In genomic region chr15:89214953-89215352, GRCm38 (mm10) we compare ENCODE assay signal across 19 mouse cellular contexts. TPM values are rescaled to one million over a fixed set of nuclear protein-coding genes. Genes with fewer than 3 reads are reported as not detected.
DNase-seq lines count a peak whose midpoint lies in the region; ATAC-seq and TF ChIP-seq lines count a peak whose summit lies in the region.
"Had no signal": no experiment of that assay in that cellular context is flagged by ENCODE, and none has a peak within 500 bp of the region (broad histone marks: within the 10 kb centered on the region; RNA-seq: fewer than 3 reads in every experiment).

No protein-coding gene starts in this region.

- H3K4me2 ChIP-seq in heart, embryonic 13.5 days: no peak overlapping the region
- H3K4me2 ChIP-seq in liver, embryonic 16.5 days (ENCODE audit: low read depth, low read length): peak overlapping the region; percentile 71
- H3K4me2 ChIP-seq in lung, postnatal 0 days (replicated peaks; ENCODE audit: low read depth, low read length): no peak overlapping the region
- H3K4me2 ChIP-seq: forebrain, embryonic 12.5 days; intestine, embryonic 15.5 days; kidney, embryonic 15.5 days; limb, embryonic 13.5 days had no signal

- no peaks in the 10 kb centered on the region for H3K27me3 ChIP-seq in heart, embryonic 13.5 days (replicated peaks)
- H3K27me3 ChIP-seq in liver, embryonic 16.5 days (ENCODE audit: control insufficient read depth, insufficient read depth, low read depth, low read length): no peaks in the 10 kb centered on the region
- no peaks in the 10 kb centered on the region for H3K27me3 ChIP-seq in lung, postnatal 0 days (replicated peaks; ENCODE audit: insufficient read depth, low read length)
- H3K27me3 ChIP-seq: forebrain, embryonic 12.5 days; hindbrain, embryonic 15.5 days; intestine, embryonic 15.5 days; kidney, embryonic 15.5 days; limb, embryonic 13.5 days; midbrain, embryonic 12.5 days; neural tube, embryonic 12.5 days had no signal

- 89% methylated on average over 3 of the region's 3 CpGs for WGBS in heart, embryonic 13.5 days
- WGBS in liver, embryonic 16.5 days (ENCODE audit: insufficient replicate concordance): 80% methylated on average over 3 of the region's 3 CpGs
- WGBS in lung, postnatal 0 days: 94% methylated on average over 3 of the region's 3 CpGs

- intact Hi-C loops in heart, postnatal 10 days (cut with DNase I): loop anchor here (5.0 kb wide), 1 partner anchor 138 kb away; the partner anchor contains the start of gene Trabd

- H3K9ac ChIP-seq in heart, embryonic 13.5 days: no peak overlapping the region
- H3K9ac ChIP-seq in liver, embryonic 16.5 days (ENCODE audit: low read depth, low read length): no peak overlapping the region
- H3K9ac ChIP-seq in lung, postnatal 0 days (replicated peaks; ENCODE audit: low read depth): no peak overlapping the region
- H3K9ac ChIP-seq: forebrain, embryonic 12.5 days; hindbrain, embryonic 15.5 days; intestine, embryonic 15.5 days; kidney, embryonic 15.5 days; limb, embryonic 13.5 days; midbrain, embryonic 12.5 days; neural tube, embryonic 12.5 days had no signal

- TF ChIP-seq EP300 in lung, postnatal 0 days (IDR thresholded peaks at IDR 0.05): no peak

- H3K4me1 ChIP-seq in heart, embryonic 13.5 days: peaks cover 44% of the 10 kb centered on the region
- peaks cover 42% of the 10 kb centered on the region for H3K4me1 ChIP-seq in liver, embryonic 16.5 days (ENCODE audit: control insufficient read depth, low read depth, low read length)
- peaks cover 4% of the 10 kb centered on the region; the same call in 1 of the 2 replicates for H3K4me1 ChIP-seq in lung, postnatal 0 days (ENCODE audit: insufficient read depth, low read depth, low read length)

- H3K9me3 ChIP-seq in heart, embryonic 13.5 days: no peaks in the 10 kb centered on the region; the same call in 1 of the 2 replicates
- no peaks in the 10 kb centered on the region for H3K9me3 ChIP-seq in liver, embryonic 16.5 days (replicated peaks; ENCODE audit: control insufficient read depth, low read length)
- no peaks in the 10 kb centered on the region for H3K9me3 ChIP-seq in lung, postnatal 0 days (ENCODE audit: low read length)
- H3K9me3 ChIP-seq: forebrain, embryonic 12.5 days; hindbrain, embryonic 15.5 days; intestine, embryonic 15.5 days; midbrain, embryonic 12.5 days; neural tube, embryonic 12.5 days had no signal

- TF ChIP-seq CTCF in lung, postnatal 0 days (IDR thresholded peaks at IDR 0.05): no peak

- DNase-seq in cerebellum, adult 18-20 months: peak; percentile 39 to 54
- no peak for DNase-seq in cerebellum, postnatal 4 days (ENCODE audit: low spot score in 2 of 2)
- DNase-seq in heart, postnatal 10 days: no peak
- DNase-seq in cerebellum, adult 9-10 months: peak; percentile 74
- DNase-seq in lung, postnatal 0 days (ENCODE audit: low spot score): no peak
- DNase-seq in spleen, postnatal 36 days (ENCODE audit: low spot score in 2 of 2): no peak
- DNase-seq: kidney, postnatal 4 days; right cerebral cortex, adult 18-20 months; thymus, adult 2 months had no signal

- ATAC-seq in heart, embryonic 13.5 days (ENCODE audit: extremely low read depth, insufficient number of reproducible peaks, low FRiP score, low TSS enrichment): no peak
- no peak for ATAC-seq in liver, embryonic 16.5 days (ENCODE audit: low read depth)
- ATAC-seq in lung, postnatal 0 days: no peak
- ATAC-seq: CD4-positive, CD25-positive, alpha-beta regulatory T cell, adult 4 months; intestine, embryonic 15.5 days had no signal

- no peak overlapping the region for H3K4me3 ChIP-seq in heart, embryonic 13.5 days
- H3K4me3 ChIP-seq in liver, embryonic 16.5 days (ENCODE audit: low read depth, low read length): peak overlapping the region; percentile 37; the same call in 1 of the 2 replicates
- H3K4me3 ChIP-seq in lung, postnatal 0 days (ENCODE audit: low read depth, low read length): no peak overlapping the region
- H3K4me3 ChIP-seq: forebrain, embryonic 12.5 days; hindbrain, embryonic 15.5 days; intestine, embryonic 15.5 days; kidney, embryonic 15.5 days; limb, embryonic 13.5 days; midbrain, embryonic 12.5 days; neural tube, embryonic 12.5 days had no signal

- peak overlapping the region; percentile 46; the same call in 1 of the 2 replicates for H3K27ac ChIP-seq in heart, embryonic 13.5 days (replicated peaks)
- peak overlapping the region; percentile 87 for H3K27ac ChIP-seq in liver, embryonic 16.5 days (ENCODE audit: low read length)
- H3K27ac ChIP-seq in lung, postnatal 0 days (ENCODE audit: low read length): no peak overlapping the region
- H3K27ac ChIP-seq: forebrain, embryonic 12.5 days; hindbrain, embryonic 15.5 days; intestine, embryonic 15.5 days; kidney, embryonic 15.5 days; limb, embryonic 13.5 days; midbrain, embryonic 12.5 days; neural tube, embryonic 12.5 days had no signal

- peaks cover 15% of the 10 kb centered on the region for H3K36me3 ChIP-seq in heart, embryonic 13.5 days
- peaks cover 8% of the 10 kb centered on the region; the same call in 1 of the 2 replicates for H3K36me3 ChIP-seq in liver, embryonic 16.5 days (ENCODE audit: control insufficient read depth, insufficient read depth)
- no peaks in the 10 kb centered on the region for H3K36me3 ChIP-seq in lung, postnatal 0 days (ENCODE audit: insufficient read depth, low read length)

RNA-seq across cellular contexts. Expression of gene Ppp6r2, which starts 3.6 kb away (rescaled TPM):
- polyA plus RNA-seq in heart, embryonic 13.5 days (2015; fragmentation: Nextera tagmentation; extraction: Ambion mirVana): 20.5 and 20.8 TPM in 2 replicates
- 10 to 100 TPM; 59.5 to 60.6 TPM for total RNA-seq in heart, postnatal 10 days (2021)
- polyA plus RNA-seq in liver, embryonic 16.5 days (2015; fragmentation: Nextera tagmentation; extraction: Ambion mirVana): 15.5 and 16.4 TPM in 2 replicates
- 22.7 and 24.1 TPM in 2 replicates for polyA plus RNA-seq in lung, postnatal 0 days (2015; fragmentation: Nextera tagmentation; extraction: Ambion mirVana)

RNA-seq across cellular contexts. Expression of gene Dennd6b, which starts 18.7 kb away (rescaled TPM):
- polyA plus RNA-seq in heart, embryonic 13.5 days (2015; fragmentation: Nextera tagmentation; extraction: Ambion mirVana): 17.4 and 17.9 TPM in 2 replicates
- total RNA-seq in heart, postnatal 10 days (2021): 1 to 10 TPM; 8.6 TPM
- polyA plus RNA-seq in liver, embryonic 16.5 days (2015; fragmentation: Nextera tagmentation; extraction: Ambion mirVana): 2.7 and 3.8 TPM in 2 replicates
- polyA plus RNA-seq in lung, postnatal 0 days (2015; fragmentation: Nextera tagmentation; extraction: Ambion mirVana): 4.4 and 5.0 TPM in 2 replicates

RNA-seq across cellular contexts. Expression of gene Plxnb2, which starts 34.4 kb away (rescaled TPM):
- 84.6 and 99.0 TPM in 2 replicates for polyA plus RNA-seq in heart, embryonic 13.5 days (2015; fragmentation: Nextera tagmentation; extraction: Ambion mirVana)
- 100 to 1,000 TPM; 115 to 145 TPM for total RNA-seq in heart, postnatal 10 days (2021)
- 26.2 and 31.9 TPM in 2 replicates for polyA plus RNA-seq in liver, embryonic 16.5 days (2015; fragmentation: Nextera tagmentation; extraction: Ambion mirVana)
- 73.1 and 104 TPM in 2 replicates for polyA plus RNA-seq in lung, postnatal 0 days (2015; fragmentation: Nextera tagmentation; extraction: Ambion mirVana)

Comparison
In these comparisons a context has a peak if more than half of its experiments do, and no peak if none do; other contexts are left out.
1. DNase-seq: peak in cerebellum, adult 18-20 months (2 of 2) and cerebellum, adult 9-10 months (single experiment); none in cerebellum, postnatal 4 days (0 of 2), heart, postnatal 10 days (0 of 2), lung, postnatal 0 days (single experiment) and spleen, postnatal 36 days (0 of 2).